Mouse (Mus musculus) G1E (cell line): Measurements from ENCODE around the gene Pcca. TPM values are rescaled to one million over a fixed set of nuclear protein-coding genes. Genes with fewer than 3 reads are reported as not detected.

Source experiments
- ATAC-seq: 2 replicates; pipeline ENCODE4 v1.8.0; 2016; ENCODE audit warnings: mild to moderate bottlenecking; ENCODE audit not compliant: insufficient number of reproducible peaks, poor library complexity, low FRiP score, severe bottlenecking; ENCODE audit errors: extremely low read depth
- DNase-seq: peaks from one replicate; pipeline ENCODE4 v3.0.0; 2012; ENCODE audit warnings: low spot score
- H3K27me3 ChIP-seq: 2 replicates; pipeline ENCODE4 v1.6.1; 2012; ENCODE audit warnings: mild to moderate bottlenecking, low read length, inconsistent platforms; ENCODE audit not compliant: insufficient read depth
- H3K36me3 ChIP-seq: replicated peaks from 2 replicates; pipeline ENCODE3; 2012; ENCODE audit warnings: mild to moderate bottlenecking, inconsistent platforms
- H3K4me1 ChIP-seq: 2 replicates; pipeline ENCODE4 v1.6.1; 2012; ENCODE audit warnings: low read depth, low read length, inconsistent platforms, mixed read lengths; ENCODE audit not compliant: insufficient read depth
- H3K4me3 ChIP-seq: 2 replicates; pipeline ENCODE4 v1.5.1; 2012; ENCODE audit warnings: low read depth, mild to moderate bottlenecking, inconsistent platforms, low read length, moderate library complexity, mixed read lengths
- H3K9me3 ChIP-seq: replicated peaks from 2 replicates; pipeline ENCODE4 v1.6.1; 2012; ENCODE audit warnings: inconsistent platforms
- CTCF ChIP-seq: IDR thresholded peaks from 2 replicates; pipeline ENCODE4 v1.5.1; 2012; ENCODE audit warnings: low read depth, low read length, inconsistent platforms, mixed read lengths
- GATA1 ChIP-seq: IDR thresholded peaks from 2 replicates; pipeline ENCODE4 v1.6.1; 2012; ENCODE audit warnings: borderline replicate concordance, low read length, inconsistent platforms, mixed read lengths
- GATA2 ChIP-seq: IDR thresholded peaks from 2 replicates; pipeline ENCODE4 v1.6.1; 2012; ENCODE audit warnings: low read depth, low read length, inconsistent platforms, borderline replicate concordance
- POLR2AphosphoS5 ChIP-seq: IDR thresholded peaks from 2 replicates; pipeline ENCODE4 v1.6.1; 2012; ENCODE audit warnings: low read depth, low read length, inconsistent platforms; ENCODE audit not compliant: insufficient replicate concordance
- TAL1 ChIP-seq: conservative IDR thresholded peaks from 2 replicates; pipeline ENCODE4 v1.6.1; 2012; ENCODE audit warnings: low read depth, low read length, inconsistent platforms, mixed read lengths
- polyA plus RNA-seq: library from polyadenylated mRNA; stranded (reverse); fragments of >175 nt; gene quantifications from 2 replicates; pipeline ENCODE4 v1.2.3, GENCODE M21; 2012
- total RNA-seq, 2 experiments: library from RNA; stranded (forward) in 1 of 2; stranded (reverse) in 1 of 2; fragments of 200-1000 nt in 1 of 2; fragments of >200 nt in 1 of 2; fragmentation: Nextera tagmentation in 1 of 2; gene quantifications; 2 replicates each; pipeline ENCODE4 v1.2.3; 2014 to 2017

Gene Pcca
- total and polyA plus RNA-seq, 3 experiments, result 15.3 to 67.0 (median 65.8) TPM

- no peaks in the 10 kb centered on the region for H3K36me3 ChIP-seq
- no peaks in the 10 kb centered on the region for H3K4me1 ChIP-seq
- ATAC-seq, result no peak
- H3K4me3 ChIP-seq, result no peak overlapping the region
- TF ChIP-seq TAL1, result no peak
- TF ChIP-seq POLR2AphosphoS5, result no peak
- TF ChIP-seq CTCF, result no peak
- no peak for TF ChIP-seq GATA1
- TF ChIP-seq GATA2, result no peak
- no peaks in the 10 kb centered on the region for H3K9me3 ChIP-seq
- no peaks in the 10 kb centered on the region for H3K27me3 ChIP-seq
- no peak for DNase-seq
These were observed 222.5 kb downstream of the Pcca start for GRCm38 (mm10) chr14:122756671-122757070.

GRCm38 (mm10) chr14:122759890-122760289, 225.8 kb downstream of the Pcca start:
- H3K27me3 ChIP-seq, result no peaks in the 10 kb centered on the region
- H3K4me1 ChIP-seq, result no peaks in the 10 kb centered on the region
- DNase-seq (no peak), ATAC-seq (no peak)
- no peaks in the 10 kb centered on the region for H3K9me3 ChIP-seq
- H3K36me3 ChIP-seq, result no peaks in the 10 kb centered on the region
- TF ChIP-seq TAL1, result no peak
- no peak overlapping the region for H3K4me3 ChIP-seq

DNA sequence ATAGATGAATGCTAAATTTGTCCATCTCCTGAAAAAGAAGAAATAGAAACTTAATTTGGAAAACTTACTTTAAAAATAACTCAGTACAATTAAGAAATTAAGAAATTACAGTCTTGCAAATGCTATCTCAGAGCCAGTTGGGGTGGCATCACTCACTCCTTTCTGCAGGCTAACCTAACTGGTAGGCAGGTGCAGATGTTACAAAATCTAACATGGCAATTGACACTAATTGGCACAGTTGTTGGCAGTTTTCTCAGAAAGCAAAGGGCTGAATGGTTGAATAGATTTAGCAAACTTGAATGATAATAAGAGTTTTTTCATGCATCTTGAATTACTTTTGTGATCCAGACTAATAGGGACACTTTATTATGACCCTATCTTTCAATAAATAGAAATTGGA, 226.7 kb downstream of the Pcca start:
- H3K27me3 ChIP-seq, result no peaks in the 10 kb centered on the region
- H3K9me3 ChIP-seq, result no peaks in the 10 kb centered on the region
- ATAC-seq (no peak), DNase-seq (no peak)
- no peaks in the 10 kb centered on the region for H3K36me3 ChIP-seq
- TF ChIP-seq GATA2 (no peak), TAL1 (no peak), CTCF (no peak), GATA1 (no peak), POLR2AphosphoS5 (no peak)
- no peak overlapping the region for H3K4me3 ChIP-seq
- no peaks in the 10 kb centered on the region for H3K4me1 ChIP-seq

- no peaks in the 10 kb centered on the region for H3K4me1 ChIP-seq
- H3K4me3 ChIP-seq, result no peak overlapping the region
- H3K9me3 ChIP-seq, result no peaks in the 10 kb centered on the region
- no peaks in the 10 kb centered on the region for H3K36me3 ChIP-seq
- DNase-seq (no peak), ATAC-seq (no peak)
- H3K27me3 ChIP-seq, result no peaks in the 10 kb centered on the region
- no peak for TF ChIP-seq GATA1
These were observed 228.5 kb downstream of the Pcca start for GRCm38 (mm10) chr14:122762603-122763002.

DNA sequence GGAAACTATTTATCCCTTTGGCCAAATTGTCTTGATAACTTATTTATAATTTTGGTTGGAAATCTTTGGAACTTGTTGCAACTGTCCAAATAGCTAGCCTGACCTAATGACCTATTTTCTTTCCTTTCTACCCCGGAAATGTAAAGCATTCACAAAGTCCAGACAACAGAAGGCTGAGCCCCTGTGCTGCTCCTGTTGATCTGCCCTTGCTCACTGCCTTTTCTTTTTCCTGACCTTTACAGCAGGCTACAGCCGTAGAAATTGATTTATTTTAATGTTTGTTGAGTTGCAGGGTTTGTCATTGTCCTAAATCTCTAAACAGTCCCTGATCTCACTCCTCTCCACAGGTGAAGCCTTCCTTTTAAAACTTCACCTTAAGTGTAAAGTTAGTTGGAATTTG, 231.8 kb downstream of the Pcca start:
- DNase-seq, result no peak
- no peak overlapping the region for H3K4me3 ChIP-seq
- no peak for TF ChIP-seq TAL1
- no peak for TF ChIP-seq GATA1
- TF ChIP-seq POLR2AphosphoS5, result no peak
- no peak for TF ChIP-seq CTCF
- no peak for TF ChIP-seq GATA2
- no peaks in the 10 kb centered on the region for H3K36me3 ChIP-seq
- no peaks in the 10 kb centered on the region for H3K4me1 ChIP-seq
- no peaks in the 10 kb centered on the region for H3K27me3 ChIP-seq
- no peak for ATAC-seq
- H3K9me3 ChIP-seq, result peaks cover 4% of the 10 kb centered on the region; the same call in 1 of the 2 replicates

DNA sequence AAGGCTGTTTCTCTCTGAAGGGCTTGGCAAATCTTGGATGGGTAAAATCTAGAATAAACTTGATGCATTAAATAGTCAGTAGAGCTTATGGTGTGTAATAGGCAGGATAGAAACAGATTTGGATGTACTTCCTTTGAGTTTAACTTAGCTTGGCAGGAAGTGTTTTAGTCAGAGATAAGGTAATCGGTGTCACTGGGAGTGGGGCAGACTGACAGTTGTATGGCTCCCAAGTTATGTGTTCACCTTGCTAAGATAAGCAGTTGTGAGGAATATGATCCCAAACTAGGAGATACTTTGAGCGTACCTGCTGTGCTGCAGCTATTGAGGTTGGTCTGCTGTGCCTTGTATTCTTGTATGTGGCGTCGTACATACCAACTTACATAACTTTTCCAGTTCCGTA, 232.3 kb downstream of the Pcca start:
- DNase-seq (no peak), ATAC-seq (peak; percentile 45)
- no peak for TF ChIP-seq TAL1
- TF ChIP-seq GATA1, result no peak
- TF ChIP-seq GATA2, result no peak
- no peak for TF ChIP-seq CTCF
- H3K9me3 ChIP-seq, result peaks cover 4% of the 10 kb centered on the region; the same call in 1 of the 2 replicates
- H3K27me3 ChIP-seq, result no peaks in the 10 kb centered on the region
- H3K36me3 ChIP-seq, result no peaks in the 10 kb centered on the region
- H3K4me3 ChIP-seq, result no peak overlapping the region
- no peaks in the 10 kb centered on the region for H3K4me1 ChIP-seq

DNA sequence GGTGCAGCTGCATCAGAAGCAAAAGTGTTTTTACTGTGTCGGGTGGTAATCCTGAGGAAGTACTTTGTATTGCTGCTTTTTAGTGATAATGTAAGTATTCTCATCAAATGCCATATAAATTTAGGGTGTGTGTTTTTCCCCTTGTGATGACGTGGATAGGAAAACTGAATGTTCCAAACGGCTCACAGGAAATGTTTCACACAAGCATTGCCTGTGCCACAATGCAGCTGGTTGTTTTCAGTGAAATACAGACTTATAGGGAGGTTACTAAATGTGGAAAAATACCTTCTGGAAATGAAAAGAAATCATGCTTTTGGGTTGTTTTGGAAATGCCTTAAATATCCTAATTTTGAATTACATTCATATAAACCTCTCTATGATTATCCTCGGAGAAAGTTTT, 250.6 kb downstream of the Pcca start:
- Histone ChIP-seq H3K4me1 (no peaks in the 10 kb centered on the region), H3K4me3 (no peak overlapping the region), H3K9me3 (no peaks in the 10 kb centered on the region), H3K36me3 (no peaks in the 10 kb centered on the region), H3K27me3 (no peaks in the 10 kb centered on the region)
- no peak for DNase-seq
- TF ChIP-seq GATA1, result no peak
- no peak for TF ChIP-seq TAL1
- TF ChIP-seq GATA2, result no peak
- TF ChIP-seq CTCF, result no peak
- TF ChIP-seq POLR2AphosphoS5, result no peak
- no peak for ATAC-seq
